Mouse (Mus musculus): ENCODE measurements around the gene Ep400. TPM values are rescaled to one million over a fixed set of nuclear protein-coding genes. Genes with fewer than 3 reads are reported as not detected.
"Not testable (repeated sequence)": the region's sequence is repeated elsewhere in the genome, so short reads cannot be mapped to it uniquely, and the experiment has no call there.

The Ep400 gene
- polyA plus RNA-seq, 1 experiment from 2014 or later: 56.3 TPM

DNA sequence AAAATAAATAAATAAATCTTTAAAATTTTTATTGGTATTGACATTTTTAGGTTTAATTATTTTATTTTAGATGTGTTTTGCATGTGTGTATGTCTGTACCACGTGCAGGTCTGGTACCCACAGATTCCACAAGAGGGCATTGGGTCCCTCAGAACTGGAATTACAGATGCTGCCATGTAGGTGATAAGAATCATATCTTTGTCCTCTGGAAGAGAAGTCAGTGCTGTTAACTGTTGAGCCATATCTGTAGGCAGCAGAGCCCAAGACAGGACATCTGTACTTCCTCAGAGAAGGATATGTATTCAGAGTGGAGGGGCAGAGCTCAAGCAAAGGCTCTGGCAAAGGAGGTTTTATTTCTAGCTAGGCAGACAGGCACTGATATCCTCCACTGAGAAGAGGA is 49.1 kb downstream of the Ep400 start:
- not testable (repeated sequence) for H3K27me3 ChIP-seq (ENCODE audit: control insufficient read depth, insufficient read depth, low read length); H3K9ac ChIP-seq (ENCODE audit: low read depth, low read length); H3K27ac ChIP-seq (ENCODE audit: low read depth, low read length); H3K9me3 ChIP-seq (ENCODE audit: control insufficient read depth, low read length); H3K4me2 ChIP-seq (replicated peaks; ENCODE audit: low read depth, low read length); ATAC-seq (ENCODE audit: low FRiP score, low TSS enrichment); H3K4me3 ChIP-seq (ENCODE audit: low read length); H3K4me1 ChIP-seq (ENCODE audit: control insufficient read depth, insufficient read depth, low read length)
- peaks cover 82% of the 10 kb centered on the region for H3K36me3 ChIP-seq (ENCODE audit: control insufficient read depth, insufficient read depth, low read length)
- WGBS: 93% methylated on average over 1 of the region's 1 CpGs

DNA sequence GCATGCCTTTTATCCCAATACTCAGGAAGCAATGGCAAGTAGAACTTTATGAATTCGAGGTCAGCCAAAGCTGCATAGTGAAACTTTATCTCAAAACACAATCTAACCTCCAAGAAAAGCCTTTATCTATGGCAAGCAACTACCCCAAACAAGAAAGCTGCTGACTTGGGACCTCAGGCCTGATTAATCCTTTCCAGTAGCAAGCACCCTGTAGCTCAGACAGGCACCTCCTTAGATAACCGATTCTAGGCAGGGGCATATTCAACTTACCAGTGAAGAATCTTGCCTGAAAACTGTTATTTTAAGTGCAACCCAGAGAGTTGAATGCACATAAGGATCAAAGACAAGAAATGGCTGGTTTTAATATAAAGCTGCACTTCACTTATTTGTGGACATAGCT is 59.1 kb downstream of the Ep400 start:
- Histone ChIP-seq H3K36me3 (ENCODE audit: control insufficient read depth, insufficient read depth, low read length) (peaks cover 66% of the 10 kb centered on the region), H3K9me3 (ENCODE audit: control insufficient read depth, low read length) (no peaks in the 10 kb centered on the region), H3K9ac (ENCODE audit: low read depth, low read length) (no peak overlapping the region), H3K4me1 (ENCODE audit: control insufficient read depth, insufficient read depth, low read length) (no peaks in the 10 kb centered on the region), H3K4me2 (replicated peaks; ENCODE audit: low read depth, low read length) (no peak overlapping the region), H3K27me3 (ENCODE audit: control insufficient read depth, insufficient read depth, low read length) (no peaks in the 10 kb centered on the region), H3K4me3 (ENCODE audit: low read length) (no peak overlapping the region), H3K27ac (ENCODE audit: low read depth, low read length) (no peak overlapping the region)
- 87% methylated on average over 2 of the region's 2 CpGs for WGBS
- no peak for ATAC-seq (ENCODE audit: low FRiP score, low TSS enrichment)

DNA sequence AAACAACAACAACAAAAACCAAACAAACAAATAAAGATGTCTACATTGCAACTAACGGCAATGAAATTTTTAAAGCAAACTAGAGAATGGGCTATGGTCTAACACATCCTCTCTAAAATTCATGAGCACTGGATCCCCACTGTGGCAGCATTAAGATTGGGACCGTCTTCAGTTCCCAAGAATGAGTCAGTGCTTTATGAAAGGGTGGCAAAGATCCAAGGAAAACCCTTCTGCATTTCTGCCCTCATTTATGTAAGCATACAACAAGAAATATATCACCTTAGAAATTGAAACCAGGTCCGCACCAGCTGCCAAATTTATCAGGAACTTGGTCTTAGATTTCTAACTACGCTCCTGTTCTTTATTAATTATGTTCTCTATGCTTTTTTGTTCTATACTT is 61.3 kb downstream of the Ep400 start:
- Histone ChIP-seq H3K27ac (ENCODE audit: low read depth, low read length) (no peak overlapping the region), H3K9ac (ENCODE audit: low read depth, low read length) (no peak overlapping the region), H3K4me3 (ENCODE audit: low read length) (no peak overlapping the region), H3K36me3 (ENCODE audit: control insufficient read depth, insufficient read depth, low read length) (peaks cover 81% of the 10 kb centered on the region), H3K4me2 (replicated peaks; ENCODE audit: low read depth, low read length) (no peak overlapping the region), H3K9me3 (ENCODE audit: control insufficient read depth, low read length) (no peaks in the 10 kb centered on the region), H3K27me3 (ENCODE audit: control insufficient read depth, insufficient read depth, low read length) (no peaks in the 10 kb centered on the region), H3K4me1 (ENCODE audit: control insufficient read depth, insufficient read depth, low read length) (no peaks in the 10 kb centered on the region)
- WGBS: 92% methylated on average over 4 of the region's 4 CpGs
- ATAC-seq (ENCODE audit: low FRiP score, low TSS enrichment): no peak

DNA sequence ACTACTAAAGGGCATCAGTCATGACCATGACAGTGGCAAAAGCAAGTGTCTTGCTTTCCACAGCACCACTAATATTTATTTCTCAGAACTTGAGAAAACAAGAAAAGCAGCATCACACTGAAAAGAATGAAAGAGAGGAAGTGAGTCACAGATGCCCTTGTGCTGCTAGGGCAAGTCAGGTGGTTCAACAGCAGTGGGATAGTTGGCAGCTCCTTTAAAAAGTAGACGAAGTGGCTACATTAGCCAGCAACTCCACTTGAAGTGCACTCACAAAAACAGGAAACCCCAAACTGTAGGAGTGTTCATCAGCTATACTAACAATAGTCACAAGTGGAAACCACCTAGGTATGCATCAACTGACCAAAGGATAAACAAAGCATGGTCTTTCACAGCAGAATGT is 66.5 kb downstream of the Ep400 start:
- 66% methylated on average over 1 of the region's 1 CpGs for WGBS
- no peak overlapping the region for H3K9ac ChIP-seq (ENCODE audit: low read depth, low read length)
- no peak overlapping the region for H3K4me2 ChIP-seq (replicated peaks; ENCODE audit: low read depth, low read length)

DNA sequence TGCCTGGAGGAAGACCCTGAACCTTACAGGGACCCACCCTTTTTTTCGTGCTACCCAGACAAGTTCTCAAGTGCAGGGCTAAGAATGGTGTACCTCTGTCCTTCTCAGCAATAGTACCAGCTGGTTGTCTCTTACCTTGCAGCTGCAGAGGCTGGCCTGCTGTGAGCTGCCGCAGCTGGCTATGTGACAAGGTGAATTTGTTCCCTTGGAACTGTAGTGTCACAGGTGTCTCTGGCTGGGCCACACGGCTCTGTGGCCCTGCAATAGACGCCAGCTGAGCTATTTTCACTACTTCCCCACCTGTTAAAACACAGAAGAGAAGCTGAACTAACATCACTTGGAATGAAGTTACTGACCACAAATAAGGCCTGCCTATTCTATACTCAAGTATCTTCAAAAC is 71.9 kb downstream of the Ep400 start:
- no peak overlapping the region for H3K4me3 ChIP-seq (ENCODE audit: low read length)
- peaks cover 93% of the 10 kb centered on the region for H3K36me3 ChIP-seq (ENCODE audit: control insufficient read depth, insufficient read depth, low read length)
- H3K4me2 ChIP-seq (replicated peaks; ENCODE audit: low read depth, low read length): no peak overlapping the region
- no peak overlapping the region for H3K27ac ChIP-seq (ENCODE audit: low read depth, low read length)
- H3K9ac ChIP-seq (ENCODE audit: low read depth, low read length): no peak overlapping the region
- WGBS: 94% methylated on average over 4 of the region's 4 CpGs
- no peaks in the 10 kb centered on the region for H3K27me3 ChIP-seq (ENCODE audit: control insufficient read depth, insufficient read depth, low read length)
- no peaks in the 10 kb centered on the region for H3K9me3 ChIP-seq (ENCODE audit: control insufficient read depth, low read length)
- H3K4me1 ChIP-seq (ENCODE audit: control insufficient read depth, insufficient read depth, low read length): no peaks in the 10 kb centered on the region
- no peak for ATAC-seq (ENCODE audit: low FRiP score, low TSS enrichment)

More for the DNA sequence above, 66.5 kb downstream of the Ep400 start:
- Histone ChIP-seq H3K4me3 (ENCODE audit: low read length) (no peak overlapping the region), H3K4me1 (ENCODE audit: control insufficient read depth, insufficient read depth, low read length) (no peaks in the 10 kb centered on the region), H3K36me3 (ENCODE audit: control insufficient read depth, insufficient read depth, low read length) (peaks cover 96% of the 10 kb centered on the region), H3K9me3 (ENCODE audit: control insufficient read depth, low read length) (no peaks in the 10 kb centered on the region), H3K27ac (ENCODE audit: low read depth, low read length) (no peak overlapping the region), H3K27me3 (ENCODE audit: control insufficient read depth, insufficient read depth, low read length) (no peaks in the 10 kb centered on the region)
- ATAC-seq (ENCODE audit: low FRiP score, low TSS enrichment): no peak

DNA sequence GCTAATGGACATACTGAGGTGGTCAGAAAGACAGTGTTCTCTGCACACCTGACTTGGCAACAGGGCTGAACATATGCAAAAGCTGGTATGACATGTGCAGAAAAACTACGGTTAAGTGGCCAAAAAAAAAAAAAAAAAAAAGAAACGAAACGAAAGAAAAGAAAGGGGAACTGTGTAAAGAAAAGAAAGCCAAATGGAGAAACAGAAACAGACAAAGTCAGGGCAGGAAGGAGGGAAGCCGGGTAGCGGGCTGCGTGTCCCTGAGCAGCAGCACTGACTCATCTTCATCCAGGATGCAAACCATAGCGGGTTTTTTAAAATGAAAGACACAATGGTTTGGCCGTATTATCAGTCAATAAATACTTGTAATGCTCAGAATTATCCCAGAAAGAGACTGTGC is 88.5 kb downstream of the Ep400 start:
- WGBS: 93% methylated on average over 8 of the region's 8 CpGs
- Histone ChIP-seq H3K9ac (ENCODE audit: low read depth, low read length) (no peak overlapping the region), H3K4me2 (replicated peaks; ENCODE audit: low read depth, low read length) (no peak overlapping the region), H3K4me1 (ENCODE audit: control insufficient read depth, insufficient read depth, low read length) (no peaks in the 10 kb centered on the region), H3K9me3 (ENCODE audit: control insufficient read depth, low read length) (no peaks in the 10 kb centered on the region), H3K4me3 (ENCODE audit: low read length) (no peak overlapping the region), H3K27ac (ENCODE audit: low read depth, low read length) (no peak overlapping the region), H3K36me3 (ENCODE audit: control insufficient read depth, insufficient read depth, low read length) (peaks cover 94% of the 10 kb centered on the region), H3K27me3 (ENCODE audit: control insufficient read depth, insufficient read depth, low read length) (no peaks in the 10 kb centered on the region)
- ATAC-seq (ENCODE audit: low FRiP score, low TSS enrichment): no peak

DNA sequence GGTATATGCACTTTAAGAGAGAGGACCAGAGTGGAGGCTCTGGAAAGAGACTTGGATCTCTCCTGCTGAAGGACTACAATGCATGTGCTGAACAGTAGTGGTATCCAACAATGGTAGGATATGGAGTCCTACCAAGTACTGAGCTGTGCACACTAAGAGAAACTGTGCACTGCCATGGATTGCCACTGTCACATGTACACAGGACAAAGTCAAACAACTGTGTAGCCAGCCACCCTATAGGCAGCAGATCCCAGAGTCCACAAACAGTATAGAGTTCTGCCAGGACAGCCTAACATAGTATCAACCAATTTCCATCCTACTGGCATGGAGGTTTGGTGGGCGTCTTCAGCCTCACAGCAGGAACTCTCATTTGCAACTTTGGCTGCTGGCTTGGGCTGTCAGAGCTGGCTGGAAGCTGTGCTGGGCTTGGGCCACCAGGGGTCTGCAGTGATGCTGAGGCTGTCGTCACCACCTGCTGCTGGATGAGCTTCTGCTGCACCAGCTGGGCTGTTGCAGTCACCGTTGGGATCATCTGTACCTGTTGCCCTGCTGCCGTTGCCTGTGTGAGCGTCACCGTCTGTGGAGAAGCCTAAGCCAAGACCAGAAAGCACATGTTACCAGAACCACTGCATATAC is 104.9 kb downstream of the Ep400 start:
- Histone ChIP-seq H3K4me2 (replicated peaks; ENCODE audit: low read depth, low read length) (no peak overlapping the region), H3K9me3 (ENCODE audit: control insufficient read depth, low read length) (no peaks in the 10 kb centered on the region), H3K4me1 (ENCODE audit: control insufficient read depth, insufficient read depth, low read length) (no peaks in the 10 kb centered on the region), H3K36me3 (ENCODE audit: control insufficient read depth, insufficient read depth, low read length) (peaks cover 84% of the 10 kb centered on the region), H3K27ac (ENCODE audit: low read depth, low read length) (no peak overlapping the region), H3K9ac (ENCODE audit: low read depth, low read length) (no peak overlapping the region), H3K4me3 (ENCODE audit: low read length) (no peak overlapping the region), H3K27me3 (ENCODE audit: control insufficient read depth, insufficient read depth, low read length) (no peaks in the 10 kb centered on the region)
- ATAC-seq (ENCODE audit: low FRiP score, low TSS enrichment): no peak
- 74% methylated on average over 6 of the region's 6 CpGs for WGBS

DNA sequence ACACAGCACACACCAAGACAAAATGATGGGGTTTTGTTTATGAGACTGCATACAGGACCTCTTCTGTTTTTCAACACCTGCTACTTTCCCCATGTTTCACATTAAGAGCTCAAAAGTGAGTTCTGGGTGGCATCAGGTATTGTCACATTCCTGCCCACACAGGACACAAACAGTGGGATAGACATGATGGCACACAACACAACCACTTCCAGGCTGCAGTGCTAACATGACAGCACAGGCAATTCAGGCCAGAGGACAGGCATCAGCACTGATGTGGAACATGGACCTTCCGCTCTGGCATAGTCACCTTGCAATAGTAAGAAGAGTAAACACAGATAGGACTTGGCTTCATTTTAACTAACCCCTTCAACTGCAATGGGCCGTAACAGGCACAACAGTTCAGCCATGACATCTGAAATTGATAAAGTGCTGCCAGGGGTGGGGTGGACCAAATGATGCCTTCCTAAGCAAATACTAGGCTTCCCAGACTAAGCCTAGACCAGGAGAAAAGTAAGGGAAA is 105.7 kb downstream of the Ep400 start:
- no peak for ATAC-seq (ENCODE audit: low FRiP score, low TSS enrichment)
- 92% methylated on average over 2 of the region's 2 CpGs for WGBS
- H3K36me3 ChIP-seq (ENCODE audit: control insufficient read depth, insufficient read depth, low read length): peaks cover 82% of the 10 kb centered on the region
- no peak overlapping the region for H3K27ac ChIP-seq (ENCODE audit: low read depth, low read length)
- no peak overlapping the region for H3K4me2 ChIP-seq (replicated peaks; ENCODE audit: low read depth, low read length)
- H3K9me3 ChIP-seq (ENCODE audit: control insufficient read depth, low read length): no peaks in the 10 kb centered on the region
- H3K27me3 ChIP-seq (ENCODE audit: control insufficient read depth, insufficient read depth, low read length): no peaks in the 10 kb centered on the region
- no peaks in the 10 kb centered on the region for H3K4me1 ChIP-seq (ENCODE audit: control insufficient read depth, insufficient read depth, low read length)
- no peak overlapping the region for H3K4me3 ChIP-seq (ENCODE audit: low read length)
- H3K9ac ChIP-seq (ENCODE audit: low read depth, low read length): no peak overlapping the region

DNA sequence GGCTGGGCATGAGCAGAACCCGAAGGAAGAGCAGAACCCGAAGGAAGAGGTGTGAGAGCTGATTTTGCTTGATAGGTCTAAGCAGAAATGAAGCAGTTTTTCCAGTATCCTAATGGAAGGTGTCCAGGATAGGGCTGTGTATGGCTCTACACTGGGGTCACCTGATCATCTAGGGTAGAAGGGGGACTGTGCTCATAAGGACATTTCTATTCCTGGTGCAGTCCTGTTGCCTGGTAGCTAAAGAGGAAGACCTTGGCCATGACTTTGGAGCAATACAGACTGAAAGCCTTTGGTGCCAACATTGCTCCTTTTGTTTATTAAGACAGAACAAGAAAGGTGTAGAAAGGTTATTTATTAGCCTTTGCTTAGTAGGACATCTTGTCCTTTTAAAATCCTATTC is 106.5 kb downstream of the Ep400 start:
- no peak overlapping the region for H3K4me3 ChIP-seq (ENCODE audit: low read length)
- H3K9ac ChIP-seq (ENCODE audit: low read depth, low read length): no peak overlapping the region
- ATAC-seq (ENCODE audit: low FRiP score, low TSS enrichment): no peak
- no peak overlapping the region for H3K27ac ChIP-seq (ENCODE audit: low read depth, low read length)
- H3K27me3 ChIP-seq (ENCODE audit: control insufficient read depth, insufficient read depth, low read length): no peaks in the 10 kb centered on the region
- H3K4me1 ChIP-seq (ENCODE audit: control insufficient read depth, insufficient read depth, low read length): no peaks in the 10 kb centered on the region
- 87% methylated on average over 2 of the region's 2 CpGs for WGBS
- no peaks in the 10 kb centered on the region for H3K9me3 ChIP-seq (ENCODE audit: control insufficient read depth, low read length)
- H3K4me2 ChIP-seq (replicated peaks; ENCODE audit: low read depth, low read length): no peak overlapping the region
- peaks cover 80% of the 10 kb centered on the region for H3K36me3 ChIP-seq (ENCODE audit: control insufficient read depth, insufficient read depth, low read length)

All from kidney, embryonic 14.5 days (tissue).